Mouse (Mus musculus) ovary, adult 2 months (tissue): ENCODE results near the gene Gab2. TPM values are rescaled to one million over a fixed set of nuclear protein-coding genes. Genes with fewer than 3 reads are reported as not detected.

ENCODE experiments used
- polyA plus RNA-seq: library from polyadenylated mRNA; depleted of rRNA; stranded (reverse); fragments of >200 nt; gene quantifications from 2 replicates; pipeline ENCODE4 v1.2.3, GENCODE M21; 2012; rRNA removed

Gene Gab2
- polyA plus RNA-seq, result 54.8 and 67.7 TPM in 2 replicates

DNA sequence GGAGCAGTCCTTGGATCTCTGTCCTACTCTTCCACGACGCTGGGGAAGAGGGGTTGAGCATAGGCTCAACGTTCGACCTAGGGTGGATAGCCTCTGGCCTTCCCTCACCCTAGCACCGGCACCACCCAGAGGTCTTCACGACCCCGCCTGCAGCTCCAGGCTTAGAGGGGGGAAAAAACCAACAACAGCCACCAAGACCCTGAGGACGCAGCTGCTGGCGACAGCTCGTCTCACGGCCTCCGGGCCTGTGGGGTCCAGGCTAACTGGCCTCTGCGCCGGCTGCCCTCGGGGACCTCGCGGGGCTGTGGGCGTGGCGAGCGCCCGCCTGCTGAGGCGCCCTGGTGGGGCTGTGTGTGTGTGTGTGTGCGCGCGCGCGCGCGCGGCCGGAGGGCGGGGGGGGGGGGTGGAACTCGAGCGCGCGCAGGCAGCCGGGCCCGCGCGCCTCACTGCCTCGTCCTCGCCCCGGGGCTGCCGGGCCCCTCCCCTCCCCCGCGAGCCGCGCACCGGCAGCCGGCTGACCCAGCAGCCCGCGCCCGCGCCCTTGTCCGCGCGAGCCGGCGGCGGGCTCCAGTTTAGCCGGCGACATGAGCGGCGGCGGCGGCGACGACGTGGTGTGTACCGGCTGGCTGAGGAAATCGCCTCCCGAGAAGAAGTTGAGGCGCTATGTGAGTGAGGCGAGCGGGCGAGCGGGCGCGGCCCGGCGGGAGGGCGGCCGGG, at the start of gene Gab2:
Gab2 (plus strand) TSS at position 345 of the 717 bp plus-strand sequence.

DNA sequence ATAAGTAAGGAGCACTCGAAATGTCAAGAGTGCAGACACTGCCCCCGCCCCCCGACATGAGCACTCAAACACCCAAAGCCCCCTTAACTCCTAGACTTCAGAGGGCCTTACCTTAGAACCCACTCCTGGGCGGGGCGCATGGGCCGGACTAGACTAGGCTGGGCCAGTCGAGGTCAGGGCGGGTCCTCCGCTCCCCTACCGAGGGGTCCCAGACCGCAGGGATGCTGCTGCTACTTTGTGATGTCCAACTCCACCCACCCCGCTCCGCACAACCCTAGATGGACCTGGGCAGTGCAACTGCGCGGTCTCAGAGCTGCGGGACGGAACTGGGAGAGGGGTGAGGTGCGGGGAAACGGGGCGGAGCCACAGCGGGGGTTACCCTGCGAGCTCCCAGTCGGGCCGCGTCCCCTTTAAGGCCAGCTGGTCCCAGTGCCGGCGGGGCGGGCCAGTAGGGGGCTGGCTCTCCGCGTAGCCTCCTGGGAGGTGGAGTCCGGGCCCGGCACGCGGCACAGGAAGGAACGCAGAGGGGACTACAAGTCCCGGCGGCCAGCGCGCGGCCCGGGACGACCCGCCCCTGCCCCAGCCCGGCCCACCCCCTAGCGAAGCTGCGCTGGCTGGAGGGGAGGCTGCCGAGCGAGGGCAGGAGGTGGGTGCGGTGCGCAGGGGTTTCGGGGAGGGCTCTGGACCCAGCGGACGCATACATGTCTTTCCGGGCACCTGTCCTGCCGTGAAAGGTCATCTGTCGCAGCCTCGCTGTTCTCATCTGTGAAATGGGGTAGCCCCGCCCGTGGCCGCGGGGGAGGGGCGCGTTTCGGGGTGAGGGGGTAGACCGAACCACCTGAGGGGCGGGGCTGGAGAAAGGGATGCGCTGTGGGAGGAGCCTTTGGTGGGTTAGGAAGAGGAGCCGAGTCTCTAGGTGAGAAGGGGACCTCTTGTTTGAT, 250.6 kb downstream of the Gab2 start, which contains the start of the genes Usp35 and Kctd21:
Usp35 (minus strand) TSS at position 295 of the 941 bp plus-strand sequence.
Kctd21 (plus strand) TSS at position 602 of the 941 bp plus-strand sequence.

Other genes starting within 250 kb of the Gab2 start
- gene Nars2, start 130.1 kb upstream of the Gab2 start, polyA plus RNA-seq, result 2.2 and 3.3 TPM in 2 replicates